Mouse (Mus musculus) limb, embryonic 11.5 days (tissue): ENCODE measurements around the gene Gm11555. TPM values are rescaled to one million over a fixed set of nuclear protein-coding genes. Genes with fewer than 3 reads are reported as not detected.
"Not testable (repeated sequence)": the region's sequence is repeated elsewhere in the genome, so short reads cannot be mapped to it uniquely, and the experiment has no call there.

ENCODE experiments used
- ATAC-seq: fragments of 200-750 bp; cut with Nextera tagmentation; 2 replicates; pipeline ENCODE4 v1.8.0; 2017; ENCODE audit warnings: low read depth; ENCODE audit not compliant: insufficient number of reproducible peaks, low FRiP score, low TSS enrichment
- DNase-seq: peaks from one replicate; pipeline ENCODE4 v3.0.0-alpha.2; 2015; ENCODE audit warnings: low spot score
- H3K27ac ChIP-seq: fragments of 300-500 bp; sonication (generic); replicated peaks from 2 replicates; pipeline ENCODE4 v1.5.1; 2014; ENCODE audit warnings: low read depth, mild to moderate bottlenecking, low read length
- H3K27me3 ChIP-seq: fragments of 300-500 bp; sonication (generic); 2 replicates; pipeline ENCODE4 v1.6.1; 2014; ENCODE audit warnings: mild to moderate bottlenecking, low read length, mixed read lengths; ENCODE audit not compliant: control insufficient read depth, insufficient read depth
- H3K36me3 ChIP-seq: fragments of 300-500 bp; sonication (generic); 2 replicates; pipeline ENCODE4 v1.6.1; 2014; ENCODE audit warnings: mild to moderate bottlenecking, low read length, moderate library complexity, mixed read lengths; ENCODE audit not compliant: control insufficient read depth, insufficient read depth
- H3K4me1 ChIP-seq: fragments of 300-500 bp; sonication (generic); 2 replicates; pipeline ENCODE4 v1.6.1; 2014; ENCODE audit warnings: low read length, mixed read lengths; ENCODE audit not compliant: control insufficient read depth, insufficient read depth
- H3K4me2 ChIP-seq: fragments of 300-500 bp; sonication (generic); 2 replicates; pipeline ENCODE4 v1.6.1; 2014; ENCODE audit warnings: low read depth, mild to moderate bottlenecking, moderate library complexity; ENCODE audit not compliant: severe bottlenecking
- H3K4me3 ChIP-seq: fragments of 300-500 bp; sonication (generic); 2 replicates; pipeline ENCODE4 v1.5.1; 2014; ENCODE audit warnings: low read depth, low read length
- H3K9ac ChIP-seq: fragments of 300-500 bp; sonication (generic); 2 replicates; pipeline ENCODE4 v1.6.1; 2014; ENCODE audit warnings: mild to moderate bottlenecking, low read length
- H3K9me3 ChIP-seq: fragments of 300-500 bp; sonication (generic); 2 replicates; pipeline ENCODE4 v1.6.1; 2016; ENCODE audit warnings: low read length; ENCODE audit not compliant: control insufficient read depth
- WGBS: fragments of 180-500 bp; shearing (Covaris S2); extraction: QIAGEN DNeasy Blood & Tissue Kit; methylation state at CpG from one replicate; pipeline ENCODE4 v1.1.7; 2014; 5-methylcytosine and 5-hydroxymethylcytosine counted together
- polyA plus RNA-seq: library from polyadenylated mRNA; unstranded; fragments of >200 nt; fragmentation: Nextera tagmentation; extraction: Ambion mirVana; gene quantifications from 2 replicates; pipeline ENCODE4 v1.2.1, GENCODE M21; 2014

The Gm11555 gene
- polyA plus RNA-seq, 1 experiment from 2014 or later = not detected

- ATAC-seq (no peak), DNase-seq (no peak)
- Histone ChIP-seq H3K9ac (no peak overlapping the region), H3K4me1 (no peaks in the 10 kb centered on the region), H3K36me3 (no peaks in the 10 kb centered on the region), H3K4me3 (no peak overlapping the region), H3K27ac (no peak overlapping the region), H3K4me2 (no peak overlapping the region), H3K9me3 (no peaks in the 10 kb centered on the region), H3K27me3 (no peaks in the 10 kb centered on the region)
- WGBS = 83% methylated on average over 15 of the region's 15 CpGs
These were observed 3.6 kb downstream of the Gm11555 start for GRCm38 (mm10) chr11:99646444-99646843.

- no peaks in the 10 kb centered on the region for H3K4me1 ChIP-seq
- WGBS = 74% methylated on average over 3 of the region's 3 CpGs
- H3K27ac ChIP-seq = no peak overlapping the region
- H3K9ac ChIP-seq = no peak overlapping the region
- DNase-seq = no peak
- no peak overlapping the region for H3K4me3 ChIP-seq
- no peaks in the 10 kb centered on the region for H3K27me3 ChIP-seq
- H3K9me3 ChIP-seq = no peaks in the 10 kb centered on the region
- ATAC-seq = no peak
- H3K36me3 ChIP-seq = no peaks in the 10 kb centered on the region
- H3K4me2 ChIP-seq = no peak overlapping the region
These were observed 5.7 kb downstream of the Gm11555 start for GRCm38 (mm10) chr11:99644351-99644750.

- WGBS = 83% methylated on average over 9 of the region's 9 CpGs
- not testable (repeated sequence) for H3K4me1 ChIP-seq, ATAC-seq
These were observed 6.3 kb downstream of the Gm11555 start, which contains the start of gene Krtap4-7 for GRCm38 (mm10) chr11:99643635-99644139. Gene Krtap4-7, minus strand, starts transcription at chr11:99644089.

GRCm38 (mm10) chr11:99640926-99641325 lies 9.1 kb downstream of the Gm11555 start:
- no peaks in the 10 kb centered on the region for H3K36me3 ChIP-seq
- no peaks in the 10 kb centered on the region for H3K4me1 ChIP-seq
- no peaks in the 10 kb centered on the region for H3K9me3 ChIP-seq
- H3K4me2 ChIP-seq = no peak overlapping the region
- no peaks in the 10 kb centered on the region for H3K27me3 ChIP-seq
- no peak overlapping the region for H3K4me3 ChIP-seq
- ATAC-seq (no peak), DNase-seq (no peak)
- 25% methylated on average over 1 of the region's 1 CpGs for WGBS
- no peak overlapping the region for H3K27ac ChIP-seq
- H3K9ac ChIP-seq = no peak overlapping the region

More at GRCm38 (mm10) chr11:99643635-99644139, 6.3 kb downstream of the Gm11555 start, which contains the start of gene Krtap4-7:
- not testable (repeated sequence) for H3K9me3 ChIP-seq, H3K9ac ChIP-seq, H3K4me3 ChIP-seq, H3K27ac ChIP-seq, DNase-seq, H3K36me3 ChIP-seq, H3K4me2 ChIP-seq, H3K27me3 ChIP-seq

- H3K27me3 ChIP-seq = no peaks in the 10 kb centered on the region
- H3K9me3 ChIP-seq = no peaks in the 10 kb centered on the region
- ATAC-seq (no peak), DNase-seq (no peak)
- no peaks in the 10 kb centered on the region for H3K4me1 ChIP-seq
- 69% methylated on average over 1 of the region's 1 CpGs for WGBS
- no peak overlapping the region for H3K4me2 ChIP-seq
- H3K27ac ChIP-seq = no peak overlapping the region
- H3K36me3 ChIP-seq = no peaks in the 10 kb centered on the region
- H3K9ac ChIP-seq = no peak overlapping the region
- no peak overlapping the region for H3K4me3 ChIP-seq
These were observed 12.9 kb downstream of the Gm11555 start for GRCm38 (mm10) chr11:99637086-99637485.

GRCm38 (mm10) chr11:99634653-99635134 lies 15.3 kb downstream of the Gm11555 start, which contains the start of gene Krtap4-2:
Gene Krtap4-2, minus strand, starts transcription at chr11:99635084.
- DNase-seq (peak; percentile 22), ATAC-seq (no peak)

GRCm38 (mm10) chr11:99633293-99633692 lies 16.7 kb downstream of the Gm11555 start:
- H3K36me3 ChIP-seq = no peaks in the 10 kb centered on the region
- no peaks in the 10 kb centered on the region for H3K4me1 ChIP-seq
- H3K27ac ChIP-seq = no peak overlapping the region
- H3K9me3 ChIP-seq = no peaks in the 10 kb centered on the region
- WGBS = 74% methylated on average over 2 of the region's 2 CpGs
- no peak overlapping the region for H3K9ac ChIP-seq
- no peak overlapping the region for H3K4me2 ChIP-seq
- DNase-seq = no peak
- no peaks in the 10 kb centered on the region for H3K27me3 ChIP-seq
- ATAC-seq = no peak
- H3K4me3 ChIP-seq = no peak overlapping the region

More at GRCm38 (mm10) chr11:99634653-99635134, 15.3 kb downstream of the Gm11555 start, which contains the start of gene Krtap4-2:
- no peak within 1 kb of the TSS for H3K4me2 ChIP-seq
- no peaks in the 10 kb centered on the region for H3K9me3 ChIP-seq
- H3K4me3 ChIP-seq = no peak within 1 kb of the TSS
- 34% methylated on average over 7 of the region's 8 CpGs for WGBS
- H3K27me3 ChIP-seq = no peaks in the 10 kb centered on the region
- H3K4me1 ChIP-seq = no peaks in the 10 kb centered on the region
- no peak within 1 kb of the TSS for H3K27ac ChIP-seq
- no peaks in the 10 kb centered on the region for H3K36me3 ChIP-seq
- no peak within 1 kb of the TSS for H3K9ac ChIP-seq

GRCm38 (mm10) chr11:99630890-99631289 lies 19.1 kb downstream of the Gm11555 start:
- ATAC-seq = no peak
- Histone ChIP-seq H3K9ac (no peak overlapping the region), H3K27me3 (no peaks in the 10 kb centered on the region), H3K4me3 (no peak overlapping the region), H3K4me1 (no peaks in the 10 kb centered on the region), H3K4me2 (no peak overlapping the region), H3K27ac (no peak overlapping the region), H3K36me3 (no peaks in the 10 kb centered on the region), H3K9me3 (no peaks in the 10 kb centered on the region)
- WGBS = 82% methylated on average over 3 of the region's 3 CpGs
- no peak for DNase-seq

GRCm38 (mm10) chr11:99628138-99628537 lies 21.9 kb downstream of the Gm11555 start, which contains the start of gene Krtap4-1:
Gene Krtap4-1, minus strand, starts transcription at chr11:99628238.
- H3K4me2 ChIP-seq = no peak within 1 kb of the TSS
- 78% methylated on average over 4 of the region's 4 CpGs for WGBS
- no peak for DNase-seq
- no peaks in the 10 kb centered on the region for H3K9me3 ChIP-seq
- no peaks in the 10 kb centered on the region for H3K4me1 ChIP-seq
- H3K36me3 ChIP-seq = no peaks in the 10 kb centered on the region
- no peak for ATAC-seq
- H3K4me3 ChIP-seq = no peak within 1 kb of the TSS
- H3K27me3 ChIP-seq = no peaks in the 10 kb centered on the region
- H3K27ac ChIP-seq = no peak within 1 kb of the TSS
- H3K9ac ChIP-seq = no peak within 1 kb of the TSS
